Mouse (Mus musculus): ENCODE measurements around the gene Vmn1r47.
"Not testable (repeated sequence)": the region's sequence is repeated elsewhere in the genome, so short reads cannot be mapped to it uniquely, and the experiment has no call there.

Gene Vmn1r47

DNA sequence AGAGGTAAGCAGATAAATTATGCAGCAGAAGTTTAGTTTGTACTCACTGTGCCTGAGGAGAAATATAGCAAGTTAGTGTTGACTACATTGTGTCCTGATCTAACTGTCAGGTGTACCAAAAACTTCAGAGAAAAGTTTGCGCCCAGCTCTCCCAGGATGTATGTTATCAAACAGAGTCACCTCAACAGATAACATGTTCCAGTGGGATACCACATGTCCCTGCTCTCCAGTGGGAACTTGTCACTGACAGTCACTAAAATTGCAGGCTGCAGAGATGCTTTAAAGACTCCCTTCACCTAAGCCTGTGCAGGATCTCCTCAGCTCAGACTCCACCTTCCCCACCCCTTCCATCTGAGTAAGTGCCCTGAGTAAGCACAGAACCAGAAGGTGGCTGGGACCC is at the start of gene Vmn1r47:
TSS of gene Vmn1r47 (plus strand) at position 301 of the 400 bp plus-strand sequence.
- DNase-seq (ENCODE audit: low spot score), result not testable (repeated sequence)

DNA sequence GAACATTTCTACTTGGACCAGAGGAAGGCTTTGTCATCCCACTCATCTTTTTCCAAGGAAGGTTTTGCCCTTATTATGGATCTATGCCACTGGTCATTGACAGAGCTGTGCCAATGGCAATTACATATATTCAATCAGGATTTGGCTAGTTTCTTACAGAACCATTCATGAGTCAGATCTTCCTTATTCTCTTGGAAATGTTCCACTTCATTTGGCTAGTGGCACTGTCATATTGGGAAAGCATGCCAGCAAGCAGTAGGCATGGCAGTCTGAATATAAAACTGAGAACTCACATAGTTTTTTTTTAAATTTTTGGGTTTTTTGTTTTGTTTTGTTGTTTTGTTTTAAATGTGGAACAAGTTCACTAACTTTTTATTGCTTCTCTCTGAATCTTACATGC is 49.6 kb upstream of the Vmn1r47 start:
- DNase-seq (ENCODE audit: low spot score), result peak; percentile 71

DNA sequence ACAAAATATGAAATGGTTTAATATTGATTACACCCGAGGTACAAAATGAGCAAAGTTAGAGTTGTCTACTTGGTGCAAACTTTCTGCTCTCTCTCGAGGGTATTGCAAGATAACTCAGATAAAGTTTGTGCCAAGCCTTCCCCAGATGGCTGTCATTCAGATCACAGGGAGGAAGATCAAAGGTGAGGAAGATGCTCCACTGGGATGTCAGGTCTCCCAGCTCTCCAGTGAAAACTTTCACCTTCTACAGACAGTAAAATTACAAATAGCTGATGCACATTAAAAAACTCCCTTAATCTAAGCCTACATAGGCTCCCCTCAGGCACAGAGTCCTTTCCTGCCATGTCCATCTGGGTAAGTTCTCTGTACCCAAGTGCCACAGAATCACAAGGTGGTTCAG is 46.9 kb upstream of the Vmn1r47 start, which contains the start of gene Vmn1r46:
TSS of gene Vmn1r46 (plus strand) at position 301 of the 400 bp plus-strand sequence.
- no peak for DNase-seq (ENCODE audit: low spot score)

DNA sequence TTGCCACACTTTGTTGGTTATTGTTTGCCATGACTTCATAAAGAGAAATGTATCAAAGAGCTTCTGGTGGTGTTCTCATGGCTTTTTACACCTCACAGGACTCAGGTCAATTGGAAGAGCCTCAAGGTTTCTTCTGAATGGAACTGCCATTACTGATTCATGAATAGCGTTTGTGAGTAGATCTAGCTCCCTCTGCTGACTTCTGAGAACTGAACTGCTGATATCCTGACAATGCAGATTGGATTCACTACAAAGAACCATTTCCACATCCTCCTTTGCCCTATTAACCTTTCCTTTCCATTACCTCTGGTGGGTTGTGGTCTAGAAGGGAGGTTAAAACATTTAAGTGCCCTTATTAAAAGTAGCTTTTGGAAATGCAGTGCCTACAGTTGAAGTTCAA is 30.0 kb upstream of the Vmn1r47 start:
- peak; percentile 60 for DNase-seq (ENCODE audit: low spot score)

GRCm38 (mm10) chr6:90036741-90037140 is 20.8 kb downstream of the Vmn1r47 start, which contains the start of gene Vmn1r48:
TSS of gene Vmn1r48 (minus strand) at chr6:90036841.
- not testable (repeated sequence) for DNase-seq (ENCODE audit: low spot score)

All from adipocyte (in vitro differentiated cells).